Mouse (Mus musculus) left cerebral cortex, adult 11 months (tissue): ENCODE measurements around the gene Fgfr2.
A peak's percentile ranks its signal among the peaks of the same experiment; 100 is the strongest.

Experiments used
- DNase-seq: peaks from one replicate; pipeline ENCODE4 v3.0.0; 2022; ENCODE audit warnings: low spot score

Fgfr2 gene

DNA sequence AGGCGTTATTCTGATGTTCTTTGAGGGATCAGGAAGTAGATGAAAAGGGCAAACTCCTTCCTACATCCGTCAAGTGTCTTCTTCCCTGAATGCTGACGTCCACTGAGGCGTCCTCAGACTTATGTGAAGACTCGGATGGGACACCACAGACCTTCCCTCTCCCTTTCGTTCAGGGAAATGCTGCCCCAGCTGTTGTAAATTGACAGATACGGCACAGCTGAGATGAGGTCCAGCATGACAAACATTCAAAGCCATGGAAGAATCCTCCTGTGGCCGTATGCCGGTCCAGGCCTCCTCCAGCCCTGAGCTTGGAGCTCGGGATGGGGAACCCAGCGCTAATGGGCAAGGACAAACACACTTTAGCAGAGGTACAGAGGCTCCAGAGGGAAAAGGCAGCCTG is 373.6 kb downstream of the Fgfr2 start:
- DNase-seq: no peak

DNA sequence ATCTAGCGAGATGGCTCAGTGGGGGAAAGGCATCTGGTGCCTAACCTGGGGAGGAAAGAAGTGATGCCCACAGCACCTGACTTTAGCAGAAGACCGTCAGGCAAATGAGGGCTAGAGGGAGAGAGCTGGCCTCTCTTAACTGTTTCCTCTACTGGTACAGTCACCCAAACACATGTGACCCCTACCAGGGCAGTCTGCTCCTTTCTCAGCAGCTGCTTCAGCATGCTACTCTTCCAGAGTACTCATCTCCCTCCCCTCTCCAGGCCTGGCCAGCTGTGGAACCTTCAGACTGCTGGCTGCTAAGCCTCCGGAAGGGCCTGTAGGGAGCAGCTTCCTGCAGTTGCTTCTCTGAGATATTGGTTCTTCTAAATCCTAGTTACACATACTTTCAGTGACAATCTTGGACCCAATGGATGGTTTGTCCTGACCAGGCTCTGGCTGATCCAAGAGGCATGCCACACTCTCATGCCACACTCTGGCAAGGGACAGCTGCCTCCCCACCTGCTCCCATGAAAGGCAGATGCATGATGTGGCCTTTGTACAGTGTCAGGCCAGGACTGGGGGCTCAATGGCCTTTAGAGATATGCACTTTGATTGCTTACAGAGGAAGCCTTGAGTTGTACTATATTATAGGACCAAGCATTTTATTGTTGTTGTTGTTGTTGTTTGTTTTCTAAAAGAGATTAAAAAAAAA is 374.9 kb downstream of the Fgfr2 start:
- no peak for DNase-seq

DNA sequence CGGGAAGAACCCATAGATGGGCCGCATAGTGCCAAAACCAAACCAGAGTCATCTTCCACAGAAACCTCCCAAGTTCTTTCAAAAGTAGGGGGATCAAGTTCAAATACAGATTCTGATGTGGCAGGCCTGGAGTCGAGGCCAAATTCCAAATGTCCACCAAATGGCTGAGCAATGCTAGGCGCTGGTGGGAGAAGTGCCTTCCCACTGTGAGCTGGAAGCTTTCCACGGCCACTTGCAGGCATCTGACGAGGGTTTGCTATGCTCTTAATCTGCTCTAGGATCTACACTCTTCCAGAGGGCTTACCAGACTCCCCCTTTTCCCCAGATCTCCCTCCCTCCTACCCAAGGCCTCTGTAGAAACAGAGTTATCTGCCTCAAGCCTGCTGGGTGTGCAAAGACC is 376.1 kb downstream of the Fgfr2 start:
- no peak for DNase-seq

DNA sequence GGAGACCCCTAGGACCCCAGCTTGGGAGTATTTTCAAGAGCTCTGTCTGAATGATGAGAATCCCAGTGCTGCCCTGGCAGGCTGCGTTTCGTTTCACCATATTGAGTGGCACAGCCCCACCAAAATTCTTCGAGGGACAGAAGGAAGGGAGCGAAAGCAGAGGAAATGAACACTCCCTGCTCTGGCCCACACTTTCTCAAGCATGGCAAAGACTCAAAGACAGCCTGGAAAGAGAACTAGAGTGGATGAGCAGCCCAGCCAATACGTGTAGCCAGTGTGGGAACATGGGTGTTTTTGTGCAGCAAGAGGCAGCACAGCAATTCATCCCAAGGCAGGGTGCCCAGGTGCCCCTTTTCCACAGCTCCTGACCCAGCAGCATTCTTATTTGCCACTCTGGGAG is 380.2 kb downstream of the Fgfr2 start:
- no peak for DNase-seq

DNA sequence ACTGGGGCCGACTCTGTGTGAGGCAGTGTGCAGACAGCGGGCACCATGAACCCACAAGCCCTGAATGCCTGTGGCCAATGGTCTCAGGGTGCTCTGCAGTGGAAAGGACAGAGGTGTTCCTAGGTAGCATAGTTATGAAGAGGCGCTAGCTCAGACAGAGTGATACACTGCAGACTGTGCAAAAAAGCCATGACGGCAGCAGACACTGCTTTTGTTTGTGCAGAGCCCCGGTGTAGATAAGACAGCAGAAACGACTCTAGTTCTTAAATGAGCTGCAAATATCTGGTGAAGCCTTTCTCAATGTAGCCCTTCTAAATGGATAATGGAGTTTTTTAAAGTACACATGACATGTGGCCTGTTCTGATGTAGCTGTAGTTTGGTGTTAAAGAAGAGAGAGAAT is 383.3 kb downstream of the Fgfr2 start:
- no peak for DNase-seq

DNA sequence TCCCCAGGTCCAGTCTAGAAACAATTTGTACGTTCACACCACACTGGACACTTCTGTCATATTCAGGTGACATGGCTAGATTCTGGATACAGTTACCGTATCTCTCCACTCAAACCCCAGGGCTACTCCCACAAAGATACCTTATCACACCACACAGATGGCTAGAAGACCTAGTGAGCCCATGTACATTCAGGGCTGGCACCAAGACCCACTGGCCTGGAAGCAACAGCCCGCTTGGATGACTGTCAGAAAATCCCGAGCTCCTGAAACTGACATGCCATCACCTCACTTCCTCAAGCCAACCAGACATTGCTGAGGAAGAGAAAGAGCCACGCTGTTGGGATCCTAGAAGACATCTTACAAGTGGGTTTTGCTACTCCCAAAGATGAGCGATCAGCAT is 384.3 kb downstream of the Fgfr2 start:
- no peak for DNase-seq

DNA sequence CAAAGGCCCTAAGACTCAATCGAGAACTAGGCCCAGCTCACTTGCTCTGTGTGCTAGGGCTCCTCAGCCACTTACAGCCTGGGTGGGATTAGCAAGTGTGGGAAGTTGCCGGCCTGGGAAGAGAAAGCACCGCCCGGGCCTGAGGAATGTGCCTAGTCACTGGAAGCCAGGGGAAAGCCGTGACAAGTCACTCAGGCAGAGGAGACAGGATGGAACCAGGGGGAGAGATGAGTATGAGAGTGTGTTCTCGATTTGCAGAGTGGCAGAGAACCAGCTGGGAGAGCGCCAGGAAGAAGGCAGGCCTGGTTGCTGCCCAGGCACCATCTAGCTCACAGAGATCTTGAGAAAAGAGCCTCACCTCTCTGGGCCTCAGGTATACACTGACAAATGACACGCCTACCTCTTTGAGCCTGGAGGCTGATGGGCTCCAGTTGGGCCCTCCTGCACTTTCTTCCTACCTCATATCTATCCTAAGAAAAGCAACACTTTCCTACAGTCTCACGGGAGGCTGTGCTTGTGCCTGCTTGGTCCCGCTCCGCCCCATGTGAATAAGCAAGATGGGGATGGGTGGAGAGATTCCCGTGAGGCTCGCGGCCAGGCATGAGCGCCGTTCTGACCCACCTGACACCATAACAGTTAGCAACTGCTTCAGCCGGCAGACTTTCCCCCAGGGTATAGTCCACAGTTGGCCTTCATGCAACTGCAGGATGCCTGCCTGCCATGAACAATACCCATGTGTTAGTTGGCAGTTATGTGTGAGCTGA is 386.9 kb downstream of the Fgfr2 start:
- DNase-seq: no peak

DNA sequence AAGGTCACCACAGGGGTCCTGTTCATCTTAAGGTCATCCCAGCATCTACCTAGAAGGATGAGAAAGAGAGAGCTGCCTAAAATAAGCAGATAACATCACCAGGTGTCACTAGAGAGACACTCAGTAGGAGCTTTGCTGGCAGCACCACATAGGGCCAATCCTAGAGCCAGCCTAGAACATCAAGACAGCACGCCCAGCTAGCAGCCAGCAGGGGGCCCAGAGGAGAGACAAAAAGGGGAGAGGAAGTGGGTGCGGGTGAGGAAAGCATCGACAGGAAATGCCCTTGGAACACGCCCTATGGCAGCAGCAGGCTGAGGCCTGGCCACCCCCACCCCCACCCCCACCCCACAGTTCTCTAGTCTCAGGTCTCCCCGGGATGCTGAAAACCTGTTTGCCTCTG is 388.0 kb downstream of the Fgfr2 start:
- no peak for DNase-seq

DNA sequence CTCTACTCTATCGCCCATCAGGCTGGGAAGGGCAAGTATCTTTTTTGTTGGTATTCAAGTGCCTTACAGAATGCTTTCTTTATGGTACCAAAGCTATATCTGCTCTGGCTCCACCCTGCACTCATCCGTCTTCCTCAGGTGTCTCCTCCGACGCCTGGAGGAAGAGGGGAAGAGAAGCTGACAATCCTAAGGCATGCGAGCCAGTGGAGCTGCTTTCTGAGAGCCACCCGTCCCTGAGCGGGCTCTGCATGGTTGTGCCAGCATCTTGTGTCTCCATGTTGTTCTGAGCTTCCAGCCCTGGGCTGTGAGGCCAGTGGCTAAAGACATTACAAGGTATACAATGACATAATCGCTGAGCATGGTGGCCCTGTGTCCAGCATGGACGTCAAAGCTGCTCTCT is 388.9 kb downstream of the Fgfr2 start:
- no peak for DNase-seq

DNA sequence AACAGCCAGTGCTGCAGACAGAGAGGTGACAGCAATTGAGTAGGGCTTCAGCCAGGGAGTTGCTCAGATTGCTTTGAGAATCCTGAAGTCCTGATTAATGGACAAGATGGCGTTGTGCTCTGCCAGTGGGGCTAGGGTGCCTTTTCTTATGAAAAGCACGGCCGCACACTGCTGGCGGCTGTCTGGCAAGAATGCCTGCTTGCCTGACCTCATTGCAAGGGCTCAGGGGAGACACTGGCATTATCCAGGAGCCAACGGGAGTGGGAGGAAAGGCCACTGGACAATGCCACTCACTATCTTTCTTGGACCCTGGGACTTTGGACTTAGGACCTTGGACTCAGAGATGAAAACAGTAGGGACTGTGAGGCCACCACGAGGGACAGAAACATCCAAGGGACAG is 389.6 kb downstream of the Fgfr2 start:
- DNase-seq: no peak

DNA sequence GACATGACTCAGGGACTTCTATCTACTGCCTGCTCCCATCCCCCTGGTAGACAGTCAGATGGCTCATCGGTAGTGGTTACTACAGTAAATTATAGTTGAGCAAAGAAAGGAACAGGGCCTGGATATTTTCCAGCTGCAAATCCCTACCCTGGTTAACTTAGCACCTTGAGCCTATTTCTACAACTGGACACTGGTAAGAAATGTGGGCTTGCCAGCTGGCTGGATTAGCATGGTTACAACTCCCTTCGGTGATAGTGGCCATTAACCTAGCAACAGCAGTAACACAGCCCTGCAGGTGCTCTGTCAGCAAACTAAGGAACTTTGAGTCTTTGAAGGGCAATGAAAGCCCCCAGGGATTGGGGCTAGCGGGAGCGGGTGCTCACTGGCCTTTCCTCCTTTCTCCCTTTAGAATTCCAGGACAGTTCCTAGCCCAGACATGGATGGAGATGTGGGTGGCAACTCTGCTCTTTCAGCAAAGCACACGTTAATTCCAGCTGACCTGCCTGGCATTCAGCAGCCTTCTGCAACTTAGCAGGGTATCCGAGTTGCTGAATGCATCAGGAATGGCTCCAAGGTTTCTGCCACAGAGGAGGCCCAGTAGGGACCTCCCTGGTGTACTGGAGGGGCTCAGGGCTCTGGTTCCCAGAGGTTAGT is 390.9 kb downstream of the Fgfr2 start:
- no peak for DNase-seq

DNA sequence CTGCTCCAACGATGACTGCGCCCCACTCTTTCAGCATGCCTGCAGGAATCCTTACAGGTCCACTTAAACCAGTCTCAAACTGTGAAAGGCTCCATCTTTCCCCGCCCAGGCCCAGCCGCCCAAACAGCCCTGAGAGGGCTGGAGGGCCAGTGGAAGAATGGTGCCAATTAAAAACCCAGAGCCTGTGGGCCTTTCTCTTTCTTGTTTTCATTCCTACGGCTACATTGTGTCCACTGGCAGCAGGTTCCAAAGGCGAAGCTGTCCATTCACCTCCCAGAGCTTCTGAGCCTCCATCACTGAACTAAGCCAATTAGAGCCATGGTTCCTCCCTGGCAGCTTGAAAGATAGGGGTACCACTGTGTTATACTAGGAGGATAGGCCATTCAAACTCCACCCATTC is 391.6 kb downstream of the Fgfr2 start:
- DNase-seq: no peak

DNA sequence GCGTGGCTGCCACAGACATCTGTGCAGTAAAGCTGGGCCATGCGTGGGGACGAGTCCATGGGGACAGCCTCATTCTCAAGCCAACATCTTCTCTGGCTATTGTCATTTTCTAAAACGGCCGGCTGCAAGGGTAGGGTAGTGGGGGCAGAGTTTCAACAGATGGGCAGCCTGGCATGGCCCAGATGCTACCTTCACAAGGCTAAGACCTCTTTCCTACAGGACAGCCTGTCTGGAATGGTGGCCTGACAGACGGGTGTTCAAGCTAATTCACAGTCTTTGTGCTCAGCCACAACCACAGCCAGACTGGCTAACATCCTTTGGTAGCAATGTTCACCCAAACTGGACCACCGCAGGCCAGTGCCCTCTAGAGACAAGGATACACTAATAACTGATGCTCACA is 392.6 kb downstream of the Fgfr2 start:
- no peak for DNase-seq

DNA sequence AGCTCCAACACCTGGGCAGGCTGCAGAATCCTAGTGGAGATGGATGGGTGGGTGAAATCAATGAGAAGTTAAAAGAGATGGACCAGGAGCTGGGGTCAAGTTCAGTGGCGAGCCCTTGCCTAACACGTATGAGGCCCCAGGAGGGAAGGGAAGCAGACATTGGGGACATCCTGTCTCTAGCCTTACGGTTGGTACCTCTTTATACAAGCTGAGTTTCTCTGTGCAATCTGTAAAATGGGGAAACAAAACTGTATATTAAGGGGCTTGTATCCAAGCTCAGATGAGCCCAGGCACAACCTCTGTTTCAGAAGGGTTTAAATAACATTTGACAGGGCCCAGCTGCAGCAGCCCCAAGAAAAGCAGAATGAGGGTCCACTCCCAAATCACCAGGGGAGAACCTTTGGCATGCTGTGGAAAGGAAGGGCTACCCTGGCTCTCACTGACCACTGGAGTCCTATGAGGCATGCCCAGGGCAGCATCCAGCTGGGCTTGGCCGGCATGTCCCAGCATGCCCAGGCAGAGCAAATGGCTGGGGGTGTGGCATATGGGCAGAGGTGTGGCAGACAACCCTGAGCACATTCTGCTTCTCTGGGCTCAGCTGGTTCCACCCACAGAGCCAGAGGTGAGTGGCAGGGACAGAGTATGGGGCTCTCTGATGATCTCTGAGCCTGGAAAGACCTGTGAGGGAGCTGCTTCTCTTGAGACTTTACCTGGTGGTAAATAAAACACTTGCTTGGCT is 393.9 kb downstream of the Fgfr2 start:
- no peak for DNase-seq

DNA sequence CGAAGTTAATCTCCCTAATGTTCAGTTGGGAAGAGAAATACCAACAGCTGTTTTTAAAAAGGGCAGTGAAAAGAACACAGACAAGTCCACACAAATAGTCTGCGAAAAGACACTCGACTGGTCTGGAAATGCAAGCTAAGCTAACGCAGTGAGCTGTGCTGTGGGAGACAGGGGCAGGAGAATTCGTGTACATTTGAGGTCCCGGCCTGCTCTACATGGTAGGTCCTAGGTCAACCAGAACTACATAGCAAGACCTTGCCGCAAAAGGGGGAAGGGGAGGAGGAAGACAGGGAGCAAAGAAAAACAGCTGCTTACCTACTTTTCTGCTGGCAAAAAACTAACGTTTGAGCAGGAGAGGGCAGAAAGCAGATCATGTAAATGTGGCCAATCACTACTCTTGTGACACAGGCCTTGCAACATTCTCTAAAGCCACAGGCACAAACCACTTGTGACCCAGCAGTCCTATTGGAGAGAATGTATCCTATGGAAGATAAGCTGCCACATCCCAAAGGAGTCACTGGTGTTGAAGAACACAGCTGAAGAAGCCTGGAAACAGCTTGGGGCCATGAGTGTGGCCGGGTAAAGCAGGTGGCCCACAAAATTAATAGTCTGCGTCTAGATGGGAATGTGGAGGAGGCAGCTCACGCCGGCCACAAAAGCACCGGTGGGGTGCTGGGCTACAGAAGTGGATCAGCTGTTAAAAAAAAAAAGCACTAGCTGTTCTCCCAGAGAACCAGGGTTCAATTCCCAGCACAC is 396.9 kb downstream of the Fgfr2 start:
- DNase-seq: no peak

DNA sequence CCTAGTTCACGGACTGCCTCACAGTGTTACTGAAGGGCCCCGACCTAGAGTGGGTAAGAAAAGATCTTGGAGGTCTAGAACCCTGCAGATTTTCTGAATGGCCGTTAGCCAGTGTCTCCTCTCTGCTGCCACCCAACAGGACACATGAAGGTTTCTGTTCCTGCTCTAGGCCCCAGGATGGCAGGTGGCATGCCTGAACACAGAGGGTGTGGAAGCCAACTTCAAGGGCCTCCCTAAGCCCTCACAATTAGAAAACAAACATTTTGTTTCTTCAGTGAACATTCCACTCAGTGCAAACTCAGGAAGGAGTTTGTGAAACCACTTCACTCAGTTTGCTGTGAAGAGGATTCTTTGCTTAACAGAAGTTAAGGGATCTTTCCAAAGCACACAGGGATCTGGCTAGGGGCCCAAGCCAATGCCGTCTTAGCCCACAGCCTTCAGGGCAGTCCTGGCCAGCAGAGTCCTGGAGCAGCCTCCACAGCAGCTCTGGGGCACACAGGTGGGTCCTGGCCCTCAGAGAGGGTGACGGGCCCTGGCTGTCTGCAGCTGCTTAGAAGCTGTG is 398.6 kb downstream of the Fgfr2 start:
- DNase-seq: no peak

DNA sequence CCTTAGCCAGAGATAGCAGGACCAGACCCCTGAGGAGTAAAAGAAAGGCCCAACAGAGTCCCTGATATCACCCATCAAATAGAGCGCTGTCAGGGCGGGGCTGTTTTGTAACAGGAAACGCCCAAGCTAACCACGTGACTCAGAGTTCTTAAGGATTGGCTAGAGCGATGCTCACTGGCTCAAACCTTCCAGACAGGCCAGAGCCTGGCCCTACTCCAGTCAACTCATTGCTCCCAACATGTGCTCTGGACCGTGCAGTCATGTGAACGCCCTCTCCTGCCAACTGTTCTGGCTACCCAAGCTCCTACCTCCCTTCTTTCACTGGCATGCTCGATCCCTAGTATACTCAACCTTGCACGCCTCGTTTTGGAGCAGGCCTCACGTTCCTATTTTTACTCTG is 399.2 kb downstream of the Fgfr2 start:
- DNase-seq: peak; percentile 67

DNA sequence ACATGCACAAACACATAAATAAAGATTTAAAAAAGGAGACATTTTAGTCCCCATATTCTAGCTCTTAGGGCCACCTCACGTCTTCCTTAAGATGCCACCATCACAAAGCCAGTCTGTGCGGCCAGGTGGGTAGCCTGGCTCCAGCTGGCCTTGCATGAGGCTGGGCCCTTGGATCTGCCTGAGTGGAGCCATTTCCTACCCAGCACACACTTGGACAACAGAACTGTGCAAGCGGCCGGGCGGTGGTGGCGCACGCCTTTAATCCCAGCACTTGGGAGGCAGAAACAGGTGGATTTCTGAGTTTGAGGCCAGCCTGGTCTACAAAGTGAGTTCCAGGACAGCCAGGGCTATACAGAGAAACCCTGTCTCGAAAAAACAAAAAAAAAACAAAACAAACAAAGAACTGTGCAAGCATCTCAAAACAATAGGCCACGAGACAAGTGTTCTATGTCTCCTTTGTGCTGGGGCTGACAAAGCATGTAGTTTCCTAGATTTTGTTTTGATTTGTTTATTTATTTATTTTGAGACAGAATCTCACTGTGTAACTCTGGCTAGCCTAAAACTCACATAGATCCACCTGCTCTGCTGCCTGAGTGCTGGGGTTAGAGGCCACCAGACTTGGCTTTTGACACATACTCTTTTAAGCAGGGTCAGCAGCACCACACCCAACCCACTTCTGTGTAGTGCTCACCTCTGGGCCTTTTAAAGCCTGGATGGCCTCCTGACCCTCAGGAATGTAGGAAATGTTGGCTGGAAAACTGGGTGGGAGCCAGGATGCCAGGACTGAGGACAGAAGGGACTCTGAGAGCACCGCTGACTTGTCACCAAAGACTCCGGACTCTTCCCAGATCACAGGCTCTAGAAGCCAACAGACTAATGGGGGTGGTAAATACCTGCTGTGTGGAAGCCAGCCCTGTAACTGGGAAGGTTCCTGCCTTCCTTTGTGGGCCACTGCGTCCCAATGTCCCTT is 400.5 kb downstream of the Fgfr2 start:
- DNase-seq: no peak

DNA sequence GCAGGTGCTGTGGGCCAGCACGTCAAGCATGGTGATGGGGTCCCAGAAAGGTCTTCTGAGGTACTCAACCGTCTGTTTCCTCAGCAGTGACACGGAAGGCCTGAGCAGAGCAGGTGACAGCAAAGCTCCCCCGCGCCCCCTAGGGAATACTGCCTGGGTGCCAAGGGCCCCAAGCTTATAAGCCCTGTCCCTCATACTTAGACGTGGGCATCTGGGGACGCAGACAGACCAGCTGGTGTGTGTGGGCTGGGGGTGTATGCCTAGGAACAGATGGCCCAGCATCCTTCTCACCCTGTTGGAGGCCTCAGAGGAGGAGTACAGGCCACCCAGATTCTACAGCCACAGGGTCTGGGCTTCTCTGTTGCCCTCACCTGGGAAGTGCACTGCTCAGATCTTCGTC is 402.6 kb downstream of the Fgfr2 start:
- no peak for DNase-seq

DNA sequence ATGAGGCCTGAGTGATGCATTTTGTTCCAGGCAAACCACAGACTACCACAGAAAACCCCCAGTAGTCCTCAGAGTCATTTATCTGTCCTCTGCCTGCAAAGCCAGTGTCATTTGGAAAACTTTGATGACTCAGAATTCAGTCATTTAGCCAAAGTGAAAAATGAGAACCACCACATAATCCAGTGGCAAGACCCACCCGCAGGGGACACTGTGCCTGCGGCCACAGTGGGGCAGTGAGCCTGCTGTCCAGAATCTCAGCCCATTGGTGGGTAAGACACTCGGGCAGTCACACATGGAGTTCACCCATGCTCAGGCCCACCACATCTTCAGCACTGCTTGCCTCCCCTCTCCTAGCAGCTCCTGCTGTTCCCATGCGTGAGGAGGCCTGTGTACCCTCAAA is 403.6 kb downstream of the Fgfr2 start:
- DNase-seq: no peak
